Mouse (Mus musculus): ENCODE results near the gene Pgbd5.

Gene Pgbd5

DNA sequence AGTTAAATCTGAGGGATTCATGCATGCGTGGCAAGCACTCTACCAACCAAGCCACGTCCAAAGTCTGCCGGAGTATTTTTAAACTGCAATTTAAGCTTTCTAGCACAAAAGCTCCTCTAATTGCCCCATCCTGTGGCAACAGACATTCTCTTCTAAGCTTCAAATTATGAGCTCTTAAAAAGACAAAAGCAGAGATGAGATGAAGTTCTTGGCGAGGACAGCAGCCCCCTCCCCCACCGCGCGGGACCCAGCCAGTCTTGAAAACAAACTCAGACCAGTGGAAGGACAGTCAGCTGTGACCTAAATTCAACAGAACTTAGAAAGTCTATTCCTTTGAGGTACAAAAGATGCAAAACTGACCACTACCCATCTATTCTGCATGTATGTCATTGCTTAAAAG, 48.3 kb downstream of the Pgbd5 start:
- peak; percentile 50 to 51 for DNase-seq

GRCm38 (mm10) chr8:124389495-124389894, 50.0 kb downstream of the Pgbd5 start:
- no peak for DNase-seq

DNA sequence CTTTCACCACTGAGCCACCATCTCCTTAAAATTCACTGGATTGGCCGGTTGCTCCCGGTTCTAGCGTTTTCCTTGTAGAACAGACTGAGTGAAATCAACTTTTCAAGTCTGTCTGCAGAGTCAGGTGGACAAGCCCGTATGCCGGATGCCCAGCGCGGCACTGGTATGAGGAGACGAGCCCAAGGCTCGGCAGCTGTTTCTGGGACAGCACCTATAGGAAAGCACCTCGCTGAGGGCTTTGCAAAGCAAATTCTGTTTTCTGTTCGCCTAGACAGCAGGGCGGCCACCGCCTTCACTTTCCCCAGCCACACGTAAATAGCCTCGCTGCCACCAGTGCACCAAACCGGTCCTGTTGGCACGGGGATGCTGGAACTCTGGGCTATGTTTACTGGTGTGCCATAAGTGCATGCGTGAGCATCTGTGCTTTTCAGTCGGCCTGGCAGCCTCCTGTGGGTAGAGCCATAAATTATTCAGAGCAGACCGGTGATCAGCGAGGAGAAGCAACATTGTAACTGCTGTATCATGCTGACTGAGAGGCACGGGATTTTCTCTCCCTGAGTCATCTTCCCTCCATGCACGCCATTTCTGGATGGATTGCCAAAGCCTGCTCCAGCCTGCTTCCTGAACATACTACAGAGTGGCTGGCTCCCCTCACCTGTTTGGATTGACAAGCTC, 53.1 kb downstream of the Pgbd5 start:
- DNase-seq, result peak; percentile 69 to 77

DNA sequence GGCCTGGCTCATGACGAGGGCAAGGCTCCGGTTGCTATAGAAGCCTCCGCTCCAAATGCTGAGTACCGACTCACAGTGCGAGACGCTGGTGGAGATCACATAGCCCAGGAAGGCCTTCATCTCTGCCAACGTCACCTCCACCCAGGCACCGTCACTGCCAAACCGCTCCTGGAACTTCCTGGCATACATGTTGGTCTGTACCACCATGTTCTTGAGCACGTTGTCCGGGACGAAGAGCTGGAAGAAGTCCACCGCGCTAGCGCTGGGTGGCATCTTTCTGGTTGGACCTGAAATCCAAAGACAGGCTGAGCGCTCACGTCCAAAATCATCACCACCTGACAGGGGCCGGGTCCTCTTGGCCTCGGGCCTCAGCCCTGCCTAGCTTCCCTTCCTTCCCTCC, 55.1 kb downstream of the Pgbd5 start:
- peak; percentile 45 to 55 for DNase-seq

DNA sequence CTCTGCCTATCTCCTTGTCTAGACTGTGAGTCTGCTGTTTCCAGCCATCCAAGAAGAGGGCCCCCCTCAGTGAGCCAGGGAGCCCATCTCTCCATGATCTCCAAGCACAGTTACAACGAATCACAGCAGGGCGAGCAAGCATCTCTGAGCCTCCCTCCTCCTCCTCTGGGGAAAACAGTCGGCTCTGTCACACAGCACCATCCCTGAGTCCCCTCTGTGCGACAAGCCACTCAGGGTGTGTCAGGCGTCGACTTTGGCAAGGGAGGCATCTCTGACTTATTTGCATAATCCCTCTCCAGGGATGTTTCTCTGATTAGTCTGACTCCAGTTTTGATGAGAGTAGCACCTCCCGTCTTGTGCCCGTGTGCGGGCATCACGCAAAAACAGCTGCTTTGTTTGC, 57.2 kb downstream of the Pgbd5 start:
- no peak for DNase-seq

DNA sequence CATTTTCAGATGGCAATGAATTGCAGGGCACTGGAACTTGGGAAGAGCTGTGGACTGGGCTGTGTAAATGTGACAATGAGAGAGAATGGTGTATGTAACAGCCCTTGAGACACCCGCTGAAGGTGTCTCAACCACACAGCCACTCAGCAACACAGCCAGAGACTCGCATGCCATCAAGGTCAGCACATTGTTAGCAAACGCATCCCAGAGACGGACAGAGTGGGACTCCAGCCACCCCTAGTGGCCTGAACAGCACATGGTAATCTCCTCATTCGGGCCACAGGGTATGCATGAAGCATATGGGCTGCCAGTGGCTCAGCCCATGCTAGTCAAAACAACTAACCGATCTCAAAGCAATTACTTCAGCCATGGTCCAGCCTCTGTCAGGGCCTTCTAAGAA, 60.2 kb downstream of the Pgbd5 start:
- no peak for DNase-seq

DNA sequence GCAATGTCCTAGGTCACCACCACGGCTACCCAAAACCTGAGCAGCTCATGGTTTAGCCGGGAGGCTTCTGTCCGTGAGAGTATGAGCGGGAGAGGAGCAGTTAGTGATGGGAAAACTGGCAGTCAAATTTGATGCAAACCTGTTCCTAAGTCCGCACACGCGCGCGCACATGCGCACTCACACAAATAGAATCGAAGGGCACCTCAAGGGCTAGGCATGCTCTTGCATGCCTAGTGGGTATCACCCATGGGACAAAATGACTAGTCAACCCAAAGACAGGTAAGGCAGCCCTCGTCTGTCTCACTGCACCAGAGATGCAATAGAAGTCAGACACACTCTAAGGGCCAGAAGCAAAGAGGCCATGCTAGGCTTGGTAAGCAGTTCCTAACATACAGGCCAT, 63.1 kb downstream of the Pgbd5 start:
- no peak for DNase-seq

DNA sequence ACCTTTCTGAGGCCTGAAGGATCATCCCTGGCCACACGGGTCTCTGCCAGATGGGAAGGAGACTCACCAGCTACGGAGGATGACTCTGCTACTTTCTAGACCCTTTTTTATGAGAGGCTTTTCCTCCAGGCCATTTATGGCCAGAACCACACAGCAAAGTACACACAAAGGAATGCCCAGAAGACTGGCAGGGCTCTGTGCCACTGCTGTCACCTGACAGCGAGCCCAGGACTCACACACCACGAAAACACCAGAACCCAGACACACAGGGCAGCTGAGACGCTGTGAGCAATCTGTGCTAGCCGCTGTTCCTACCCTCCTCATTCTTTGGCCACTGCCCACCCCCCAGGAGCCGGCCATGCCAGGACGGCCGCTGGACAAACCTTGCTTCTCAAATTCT, 63.7 kb downstream of the Pgbd5 start:
- DNase-seq, result peak; percentile 69 to 73

DNA sequence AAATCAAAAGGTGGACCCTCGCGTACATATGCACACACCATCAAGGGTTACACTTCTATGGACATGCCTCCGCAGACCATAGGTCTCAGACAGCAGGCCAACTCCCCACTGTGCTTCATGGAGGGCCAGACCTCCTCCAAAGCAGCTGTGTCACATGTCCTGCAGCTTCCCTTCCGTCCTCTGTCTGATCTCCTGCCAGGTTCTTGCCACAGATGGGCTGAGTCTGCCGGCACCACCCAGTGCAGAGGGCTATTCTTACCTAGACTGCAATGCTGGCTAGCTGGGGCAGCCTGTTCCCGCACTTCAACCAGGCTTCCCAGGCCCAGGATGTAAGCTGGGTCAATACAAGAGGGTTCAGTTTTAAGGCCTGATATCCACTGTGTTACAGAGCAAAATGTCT, 64.3 kb downstream of the Pgbd5 start:
- DNase-seq, result no peak

DNA sequence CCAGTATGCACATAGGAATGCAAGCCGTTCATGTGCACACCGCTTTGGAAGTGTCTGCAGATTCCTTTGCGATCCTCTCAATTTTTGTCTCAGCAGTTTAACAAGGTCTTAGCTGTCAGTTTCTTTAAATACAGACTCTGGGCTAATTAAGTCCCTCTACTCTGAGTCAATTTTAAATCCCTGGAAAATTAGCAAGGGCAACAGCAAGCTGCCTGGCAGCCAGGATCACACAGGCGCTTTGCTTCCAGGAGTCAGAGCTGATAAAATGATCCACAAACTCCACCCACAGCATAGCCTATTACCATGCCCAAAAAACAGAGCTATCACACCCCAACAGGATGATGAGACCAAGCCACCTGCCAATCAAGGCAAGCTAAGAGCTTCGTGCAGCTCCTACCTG, 65.7 kb downstream of the Pgbd5 start:
- DNase-seq, result no peak

- DNase-seq, result no peak
Observed at GRCm38 (mm10) chr8:124371410-124372123, 67.9 kb downstream of the Pgbd5 start.

- DNase-seq, result no peak
Observed at GRCm38 (mm10) chr8:124370422-124371183, 68.9 kb downstream of the Pgbd5 start.

- peak; percentile 88 to 92 for DNase-seq
Observed at GRCm38 (mm10) chr8:124368213-124368612, 71.2 kb downstream of the Pgbd5 start.

- DNase-seq, result no peak
Observed at GRCm38 (mm10) chr8:124363337-124363736, 76.1 kb downstream of the Pgbd5 start.

DNA sequence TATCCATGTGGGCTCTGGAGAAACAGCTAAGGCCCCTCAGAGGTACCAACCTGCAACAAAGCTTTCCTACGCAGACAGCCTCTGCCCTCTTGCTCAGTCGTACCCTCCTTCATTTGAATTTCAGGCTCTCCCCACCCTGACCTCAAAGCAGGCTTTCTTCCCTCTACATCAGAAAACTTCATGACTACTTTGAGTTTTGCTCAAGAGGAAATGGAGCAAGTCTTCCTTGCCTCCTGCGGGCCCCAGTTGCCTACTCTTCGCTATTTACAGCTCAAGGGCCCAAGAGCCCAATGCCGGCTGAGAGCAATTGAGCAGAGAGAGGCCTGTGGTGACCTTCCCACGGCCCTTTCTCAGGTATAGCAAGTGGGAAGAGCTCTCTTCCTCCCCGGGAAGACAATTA, 76.9 kb downstream of the Pgbd5 start:
- no peak for DNase-seq

DNA sequence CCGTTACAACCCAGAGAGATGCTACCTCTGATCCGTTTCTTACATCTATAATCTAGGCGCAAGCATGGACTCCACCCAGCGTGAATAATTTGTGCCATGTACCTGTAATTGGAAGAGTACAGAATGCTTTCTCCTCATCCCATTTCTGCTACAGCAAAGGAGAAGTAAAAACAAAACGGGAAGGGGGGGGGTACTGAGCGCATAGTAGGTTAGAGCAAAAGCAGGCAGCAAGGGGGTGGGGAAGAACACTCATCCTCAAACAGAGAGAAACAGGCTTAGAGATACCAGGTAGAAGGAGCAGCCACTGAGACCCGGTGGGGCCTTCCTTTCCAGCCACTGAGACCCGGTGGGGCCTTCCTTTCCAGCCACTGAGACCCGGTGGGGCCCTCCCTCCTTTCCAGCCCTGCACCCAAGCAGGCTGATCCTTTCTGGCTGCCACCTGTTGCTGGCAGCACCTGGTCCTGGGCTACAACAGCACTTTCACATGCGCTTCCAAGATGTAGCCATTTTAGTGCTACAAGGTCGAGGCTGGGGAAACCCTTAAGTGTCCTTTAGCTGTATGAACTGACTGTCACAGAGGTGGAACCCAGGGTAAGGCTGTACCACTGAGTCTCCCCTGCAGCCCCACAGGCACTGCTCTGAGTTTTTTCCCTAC, 77.6 kb downstream of the Pgbd5 start:
- no peak for DNase-seq

GRCm38 (mm10) chr8:124360911-124361310, 78.5 kb downstream of the Pgbd5 start:
- DNase-seq, result no peak

DNA sequence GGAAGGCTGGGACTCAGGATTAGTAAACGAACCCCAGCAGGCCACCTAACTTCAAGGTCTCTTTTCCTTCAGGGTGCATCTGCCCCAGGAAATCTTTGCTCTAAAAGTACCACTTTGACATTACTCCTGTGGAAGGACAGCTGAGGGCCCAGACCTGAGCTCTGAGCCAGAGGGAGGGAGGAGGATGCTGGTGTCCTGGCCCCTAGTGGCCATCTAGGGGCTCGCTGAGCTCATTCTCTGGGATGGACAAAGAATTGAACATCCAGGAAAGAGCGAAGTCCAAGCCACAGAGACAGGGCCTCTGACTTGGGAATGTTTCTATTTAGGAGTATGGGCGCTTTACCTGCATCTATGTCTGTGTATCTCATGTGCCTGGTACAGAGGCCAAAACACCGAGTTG, 87.8 kb downstream of the Pgbd5 start:
- DNase-seq, result no peak

GRCm38 (mm10) chr8:124349663-124350062, 89.8 kb downstream of the Pgbd5 start:
- DNase-seq, result peak; percentile 93 to 96

- DNase-seq, result no peak
Observed at GRCm38 (mm10) chr8:124348087-124348486, 91.4 kb downstream of the Pgbd5 start.

DNA sequence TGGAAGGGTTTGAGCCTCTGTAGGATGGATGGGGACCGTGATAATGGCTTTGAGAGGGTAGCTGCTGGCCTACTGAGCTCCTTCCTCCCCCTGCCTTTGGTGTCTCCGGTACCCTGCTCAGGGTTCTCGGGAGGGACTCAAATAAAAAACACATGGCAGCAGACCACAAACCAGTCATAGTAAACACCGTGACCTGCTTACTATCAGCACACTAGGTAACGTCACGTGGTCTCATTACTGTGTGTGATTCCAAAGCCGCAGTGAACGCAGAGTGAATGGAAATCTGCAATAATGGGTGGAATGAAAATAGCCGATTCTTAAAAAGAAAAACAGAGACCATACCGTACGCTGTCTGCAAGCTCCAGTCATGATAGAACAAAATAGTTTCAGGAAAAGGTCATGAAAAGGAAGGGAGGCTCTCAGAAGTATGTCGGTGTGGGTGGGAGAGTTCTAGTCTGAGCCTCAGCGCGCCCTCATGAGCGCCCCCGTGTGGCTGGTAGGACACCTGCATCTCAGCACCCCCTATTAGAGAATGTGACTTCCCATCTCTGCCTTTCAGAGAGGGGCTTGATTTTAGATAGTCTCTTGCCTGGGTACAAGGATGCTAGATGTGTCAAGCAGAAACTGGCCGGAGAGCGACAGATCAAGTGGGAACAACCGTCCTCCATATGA, 92.5 kb downstream of the Pgbd5 start:
- DNase-seq, result peak; percentile 86 to 88

DNA sequence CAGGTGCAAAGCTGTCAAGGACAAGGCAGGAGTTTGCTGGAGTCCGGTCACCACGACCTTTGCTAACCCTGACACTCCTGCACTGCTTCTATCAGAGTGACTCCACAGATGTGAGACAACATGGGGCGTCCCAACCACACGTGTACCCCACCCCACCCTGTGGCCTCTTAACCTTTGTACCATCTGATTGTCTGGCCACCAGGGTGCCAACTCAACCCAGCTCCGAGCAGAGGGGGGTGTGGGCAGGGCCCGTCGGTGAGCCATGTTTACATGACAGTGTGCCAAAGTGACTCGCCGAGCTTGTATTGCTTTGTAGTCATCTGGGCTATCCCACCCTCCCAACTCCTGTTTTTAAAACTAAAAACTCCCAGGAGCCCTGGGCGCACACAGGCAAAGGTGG, 94.4 kb downstream of the Pgbd5 start:
- no peak for DNase-seq

DNA sequence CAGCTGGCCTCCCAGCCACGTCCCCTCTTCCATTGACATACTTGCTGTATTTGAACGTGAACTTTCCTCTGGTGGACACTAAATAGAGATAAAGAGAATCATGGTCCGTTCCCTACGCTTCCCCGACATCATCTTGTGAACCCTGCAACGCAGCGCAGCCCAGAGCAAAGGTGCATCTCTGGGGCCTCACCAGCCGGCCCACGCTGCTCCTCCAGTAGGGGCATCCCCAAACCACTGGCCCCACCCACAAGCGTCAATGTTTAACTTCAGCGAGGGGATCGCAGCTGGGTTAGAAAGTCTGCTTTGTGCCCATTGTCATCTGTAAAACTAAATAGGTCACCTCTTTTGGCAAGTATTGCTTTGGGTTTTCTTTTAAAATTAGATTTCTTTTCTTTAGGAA, 95.5 kb downstream of the Pgbd5 start:
- no peak for DNase-seq

All from cerebellum, postnatal 10 days (tissue).